Mouse (Mus musculus): ENCODE results near the gene Trove2. TPM values are rescaled to one million over a fixed set of nuclear protein-coding genes. Genes with fewer than 3 reads are reported as not detected.

Gene Trove2
- polyA plus RNA-seq (2015; fragmentation: Nextera tagmentation; extraction: Ambion mirVana): 29.7 and 33.5 TPM in 2 replicates

DNA sequence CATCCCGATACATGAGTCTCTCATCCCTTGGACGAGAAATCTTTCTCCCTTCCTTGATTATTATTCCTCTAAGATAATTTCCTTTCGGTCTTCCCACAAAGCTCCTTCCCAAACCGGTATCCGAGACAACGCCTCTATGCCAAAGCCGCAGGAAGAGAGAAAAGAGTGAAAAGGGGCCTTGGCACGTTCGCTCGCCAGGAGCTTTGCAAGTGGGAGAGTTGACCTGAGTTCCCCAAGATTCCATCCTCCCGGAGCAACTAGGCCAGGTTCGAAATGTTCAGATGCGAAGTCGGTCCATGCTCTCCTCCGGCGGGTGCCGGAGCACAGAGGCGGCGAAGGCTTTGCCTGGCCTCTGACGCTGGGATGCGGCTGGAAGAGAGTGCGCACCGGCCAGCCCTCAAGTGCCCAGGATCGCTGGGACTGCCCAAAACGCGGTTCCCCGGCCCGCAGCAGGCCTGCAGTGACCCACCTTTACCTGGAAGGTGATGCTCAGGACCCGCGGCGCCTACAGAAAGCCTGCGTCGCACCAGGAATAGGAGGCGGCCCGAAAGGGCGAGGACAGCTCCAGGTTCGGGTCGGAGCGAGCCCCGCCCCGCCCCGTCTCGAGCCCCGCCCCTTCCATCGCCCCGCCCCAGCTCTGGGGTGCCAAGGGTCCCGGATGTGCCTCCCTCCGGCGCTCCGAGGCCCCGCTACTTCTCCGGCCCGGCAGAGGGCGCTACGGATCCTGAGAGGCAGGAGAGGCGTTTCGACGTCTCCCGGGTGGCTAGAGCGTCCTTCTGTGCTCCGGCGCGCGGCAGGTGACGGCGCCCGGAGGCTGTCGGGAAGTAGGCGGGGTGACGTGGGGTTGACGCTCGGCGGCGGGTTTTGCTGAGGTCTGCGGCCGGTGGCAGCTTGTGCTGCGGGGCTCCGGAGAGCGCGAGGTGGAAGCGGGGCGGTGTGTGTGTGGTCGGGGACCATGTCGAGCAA, at the start of gene Trove2, which contains the start of gene Uchl5:
Gene Trove2 (minus strand): TSS at position 623 of the 966 bp plus-strand sequence.
Gene Uchl5 (plus strand): TSS at position 827 of the 966 bp plus-strand sequence.
- peak within 1 kb of the TSS; percentile 86 for H3K27ac ChIP-seq (replicated peaks)
- peak; percentile 97 for ATAC-seq (ENCODE audit: low read depth)
- H3K9ac ChIP-seq: peak within 1 kb of the TSS; percentile 92
- peak within 1 kb of the TSS; percentile 75 for H3K4me3 ChIP-seq
- WGBS: under 1% methylated on average over 82 of the region's 84 CpGs
- peaks cover 3% of the 10 kb centered on the region; the same call in 1 of the 2 replicates for H3K36me3 ChIP-seq
- H3K27me3 ChIP-seq: no peaks in the 10 kb centered on the region
- H3K4me2 ChIP-seq: peak within 1 kb of the TSS; percentile 95
- H3K4me1 ChIP-seq (replicated peaks): peaks cover 46% of the 10 kb centered on the region
- no peaks in the 10 kb centered on the region for H3K9me3 ChIP-seq

DNA sequence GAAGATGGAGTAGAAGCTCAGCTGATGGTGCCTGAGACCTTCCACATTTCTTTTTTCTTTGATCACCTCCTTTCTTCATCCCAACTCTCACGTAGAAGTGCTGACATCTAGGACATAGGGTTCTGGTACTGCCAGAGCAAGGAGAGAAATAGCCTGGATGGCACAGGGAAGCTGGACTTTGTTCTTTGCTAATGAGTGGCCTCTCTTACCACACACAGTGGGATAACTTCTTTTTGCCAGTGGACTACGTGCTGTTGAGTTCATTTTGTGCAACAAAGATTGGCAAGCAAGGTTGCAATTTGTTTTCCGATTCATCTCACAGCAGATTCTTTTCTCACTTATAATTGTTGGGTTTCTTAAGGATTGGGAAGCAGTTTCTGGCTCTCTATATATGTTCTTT, 45.8 kb upstream of the Trove2 start:
- Histone ChIP-seq H3K27ac (replicated peaks) (no peak overlapping the region), H3K4me1 (replicated peaks) (peaks cover 5% of the 10 kb centered on the region), H3K36me3 (no peaks in the 10 kb centered on the region), H3K27me3 (no peaks in the 10 kb centered on the region), H3K9ac (no peak overlapping the region), H3K4me2 (no peak overlapping the region), H3K9me3 (no peaks in the 10 kb centered on the region), H3K4me3 (no peak overlapping the region)
- no peak for ATAC-seq (ENCODE audit: low read depth)
- WGBS: 94% methylated on average over 3 of the region's 3 CpGs

DNA sequence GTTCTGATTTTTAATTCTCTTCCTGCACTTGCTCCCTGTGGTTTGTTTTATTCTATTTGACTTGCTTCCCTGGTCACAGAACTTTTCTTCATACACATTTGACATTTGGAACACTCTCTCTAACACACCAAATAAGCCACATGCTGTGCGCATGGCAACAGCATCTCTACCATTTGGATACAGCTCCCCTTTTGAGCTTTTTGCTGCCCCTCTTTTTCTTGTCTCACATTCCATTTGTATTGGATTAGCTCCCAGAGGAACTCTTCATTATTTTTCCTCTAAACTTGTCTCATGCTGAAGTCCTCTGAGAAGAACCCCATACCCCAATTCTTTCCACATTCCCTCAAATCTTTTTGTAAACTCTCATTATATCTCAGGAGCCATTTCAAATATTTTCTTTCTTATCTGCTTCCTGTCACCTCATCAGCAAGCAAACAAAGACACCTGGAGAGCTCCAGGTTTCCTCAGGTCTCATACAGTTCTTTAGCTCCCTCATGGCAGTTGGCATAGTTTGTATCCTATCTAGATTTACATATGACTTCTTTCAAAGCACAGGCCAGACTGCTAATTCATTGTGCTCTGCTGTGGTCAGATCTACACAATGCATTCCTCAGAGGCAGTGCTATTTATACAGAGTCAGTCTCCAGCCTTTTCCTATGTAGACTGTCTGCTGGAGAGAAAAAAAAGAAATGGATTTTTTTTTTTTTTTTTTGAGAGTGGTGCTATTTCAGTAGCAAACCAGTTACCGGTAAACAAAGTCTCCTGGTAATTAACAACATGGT, 43.4 kb upstream of the Trove2 start:
- H3K27ac ChIP-seq (replicated peaks): 0 out of 2 replicates have a peak overlapping the region, but pooled peaks have one; percentile 14
- ATAC-seq (ENCODE audit: low read depth): peak; percentile 74; the same call in 1 of the 2 replicates
- no peak overlapping the region for H3K9ac ChIP-seq
- no peaks in the 10 kb centered on the region for H3K36me3 ChIP-seq
- 46% methylated on average over 2 of the region's 2 CpGs for WGBS
- H3K9me3 ChIP-seq: no peaks in the 10 kb centered on the region
- H3K4me2 ChIP-seq: no peak overlapping the region
- H3K4me3 ChIP-seq: no peak overlapping the region
- H3K4me1 ChIP-seq (replicated peaks): peaks cover 5% of the 10 kb centered on the region
- no peaks in the 10 kb centered on the region for H3K27me3 ChIP-seq

DNA sequence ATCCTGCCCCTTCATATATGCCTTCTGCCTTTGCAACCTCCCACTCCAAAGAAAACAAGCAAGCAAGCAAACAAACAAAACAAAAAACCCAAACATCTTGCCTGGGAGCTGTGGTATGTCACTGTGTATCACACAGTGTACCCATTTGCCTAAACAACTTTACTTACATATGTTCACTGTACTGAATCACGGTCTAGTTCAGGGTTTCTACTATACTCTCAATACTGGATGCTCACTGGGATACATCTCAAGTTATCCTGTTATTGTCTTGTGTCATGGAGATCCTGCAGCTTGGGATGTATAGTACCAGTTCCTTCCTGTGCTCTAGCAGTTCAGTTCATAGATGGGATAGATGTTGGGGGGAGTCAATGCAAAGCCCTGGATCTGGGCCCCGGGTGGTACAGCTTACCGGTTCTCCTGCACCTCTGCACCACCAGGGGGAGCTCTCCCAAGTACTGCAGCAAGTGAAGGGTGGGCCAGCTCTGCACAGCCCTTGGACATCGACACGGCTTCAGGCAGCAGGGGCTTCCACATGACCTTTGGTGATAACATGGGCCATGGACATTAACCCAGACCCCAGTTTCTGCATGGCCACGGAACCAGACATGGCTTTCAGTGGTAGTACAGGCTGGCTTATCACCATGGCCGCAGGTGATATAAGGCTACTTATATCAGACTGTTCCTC, 37.0 kb upstream of the Trove2 start:
- Histone ChIP-seq H3K4me1 (replicated peaks) (no peaks in the 10 kb centered on the region), H3K4me2 (no peak overlapping the region), H3K36me3 (no peaks in the 10 kb centered on the region), H3K9ac (no peak overlapping the region), H3K4me3 (no peak overlapping the region), H3K9me3 (no peaks in the 10 kb centered on the region), H3K27me3 (no peaks in the 10 kb centered on the region), H3K27ac (replicated peaks) (no peak overlapping the region)
- peak; percentile 86 for ATAC-seq (ENCODE audit: low read depth)
- WGBS: 36% methylated on average over 7 of the region's 7 CpGs

DNA sequence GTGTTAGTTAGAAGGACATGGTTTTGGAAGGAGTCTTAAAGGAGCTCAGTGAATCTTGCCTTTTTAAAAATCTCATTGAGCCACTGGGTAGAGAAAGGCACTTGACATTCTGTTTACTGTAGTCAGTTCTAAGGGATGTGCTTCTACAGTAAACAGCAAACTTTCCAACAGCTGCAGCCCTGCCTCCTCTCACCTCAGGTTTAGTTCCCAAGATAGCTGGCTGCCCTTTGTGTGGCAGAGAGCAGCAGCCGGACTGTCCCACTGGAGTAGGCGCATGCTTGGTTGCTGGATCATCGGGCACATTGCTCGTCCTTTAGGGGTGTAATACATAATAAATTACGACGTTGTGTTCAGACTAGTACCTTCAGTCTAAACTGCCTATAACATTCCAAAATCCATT, 32.2 kb upstream of the Trove2 start:
- Histone ChIP-seq H3K4me3 (no peak overlapping the region), H3K9ac (no peak overlapping the region), H3K27ac (replicated peaks) (no peak overlapping the region), H3K36me3 (peaks cover 6% of the 10 kb centered on the region; the same call in 1 of the 2 replicates), H3K9me3 (no peaks in the 10 kb centered on the region), H3K4me2 (no peak overlapping the region), H3K27me3 (no peaks in the 10 kb centered on the region), H3K4me1 (replicated peaks) (no peaks in the 10 kb centered on the region)
- WGBS: 81% methylated on average over 6 of the region's 6 CpGs
- no peak for ATAC-seq (ENCODE audit: low read depth)

DNA sequence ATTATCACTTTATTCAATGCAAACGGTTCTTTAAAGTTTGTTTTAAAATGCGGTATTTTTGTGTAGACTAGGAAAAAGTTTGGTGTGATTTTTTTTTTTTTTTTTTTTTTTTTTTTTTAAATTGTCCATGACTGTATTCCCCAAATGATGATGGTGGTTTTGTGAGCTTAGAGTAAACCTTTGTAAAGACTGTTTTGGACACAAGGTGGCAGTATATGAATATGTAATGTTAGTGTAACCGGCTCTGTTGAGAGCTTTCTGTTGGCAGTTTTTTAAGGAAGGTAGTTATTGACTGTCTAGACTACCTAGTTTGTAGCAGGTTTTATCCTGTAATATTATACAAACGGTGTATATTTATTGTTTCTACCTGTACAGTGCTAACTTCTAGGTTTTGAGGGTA, 26.7 kb upstream of the Trove2 start:
- H3K4me3 ChIP-seq: no peak overlapping the region
- no peaks in the 10 kb centered on the region for H3K4me1 ChIP-seq (replicated peaks)
- no peaks in the 10 kb centered on the region for H3K27me3 ChIP-seq
- no peak overlapping the region for H3K27ac ChIP-seq (replicated peaks)
- no peaks in the 10 kb centered on the region for H3K9me3 ChIP-seq
- 43% methylated on average over 4 of the region's 4 CpGs for WGBS
- H3K36me3 ChIP-seq: peaks cover 11% of the 10 kb centered on the region; the same call in 1 of the 2 replicates
- H3K9ac ChIP-seq: no peak overlapping the region
- H3K4me2 ChIP-seq: no peak overlapping the region
- peak; percentile 82 for ATAC-seq (ENCODE audit: low read depth)

DNA sequence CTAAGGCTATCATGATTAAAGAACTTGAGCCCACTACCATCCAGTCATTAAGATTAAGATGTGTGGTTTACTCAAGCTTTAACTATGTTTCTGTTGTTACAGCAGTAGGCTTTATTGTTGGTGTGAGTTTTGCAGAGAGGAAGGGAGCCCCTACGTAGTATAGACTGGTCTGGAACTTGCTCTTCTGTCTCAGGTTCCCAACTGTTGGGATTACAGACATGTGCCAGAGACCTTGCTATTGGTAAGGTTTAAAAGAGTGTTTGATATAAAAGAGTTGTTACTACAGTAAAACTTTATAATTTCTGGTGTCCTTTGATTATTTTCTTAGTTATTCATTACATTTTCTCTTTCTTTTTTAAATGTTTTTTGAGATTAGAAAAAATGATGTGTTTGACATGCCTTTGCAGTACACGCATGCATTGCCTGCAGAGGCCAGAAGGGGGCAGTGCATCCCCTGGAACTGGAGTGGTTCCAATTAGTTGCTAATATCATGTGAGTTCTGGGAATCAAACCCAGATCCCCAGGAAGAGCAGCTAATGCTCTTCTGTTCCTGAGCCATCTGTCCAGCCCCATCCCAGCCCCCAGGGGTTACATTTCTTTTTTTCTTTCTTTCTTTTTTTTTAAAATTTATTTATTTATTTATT, 11.8 kb upstream of the Trove2 start:
- no peak overlapping the region for H3K4me2 ChIP-seq
- no peaks in the 10 kb centered on the region for H3K4me1 ChIP-seq (replicated peaks)
- no peaks in the 10 kb centered on the region for H3K9me3 ChIP-seq
- no peak for ATAC-seq (ENCODE audit: low read depth)
- no peak overlapping the region for H3K9ac ChIP-seq
- no peaks in the 10 kb centered on the region for H3K27me3 ChIP-seq
- no peak overlapping the region for H3K4me3 ChIP-seq
- WGBS: 78% methylated on average over 2 of the region's 2 CpGs
- H3K36me3 ChIP-seq: 0 out of 2 replicates have a peak, but pooled peaks cover 3% of the 10 kb centered on the region
- no peak overlapping the region for H3K27ac ChIP-seq (replicated peaks)

DNA sequence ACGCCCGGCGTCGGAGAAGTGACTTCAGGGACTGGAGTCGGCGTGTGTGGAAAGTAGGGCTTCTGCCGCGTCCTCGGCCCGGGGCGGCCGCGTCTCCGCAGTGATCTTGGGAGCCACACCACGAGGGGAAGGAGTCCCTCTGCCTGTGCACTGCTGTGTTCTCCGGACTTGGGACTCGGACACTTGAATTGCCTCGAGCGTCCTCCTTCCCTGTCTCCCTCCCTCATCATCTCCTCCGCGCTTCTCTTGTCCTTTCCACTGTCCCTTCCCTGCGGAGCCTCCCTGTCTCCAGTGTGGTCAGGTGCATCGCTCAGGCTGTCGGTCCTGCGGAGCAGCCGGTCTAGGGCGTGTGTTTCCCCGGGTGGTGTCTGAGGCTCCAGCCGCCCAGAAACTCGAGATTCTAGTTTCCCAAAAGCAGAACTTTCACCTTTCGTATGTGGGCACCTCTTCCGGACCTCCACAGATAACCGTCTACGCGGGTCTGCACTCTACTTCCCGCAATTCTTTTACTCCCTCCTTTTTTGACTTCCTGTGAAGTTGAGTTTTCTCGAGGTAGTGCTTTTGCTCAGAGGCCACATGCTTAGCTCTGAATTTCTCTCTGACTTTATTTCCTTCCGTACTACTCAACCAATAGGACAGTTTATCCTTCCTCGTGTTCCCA, 820 bp upstream of the Trove2 start:
- Histone ChIP-seq H3K4me2 (peak overlapping the region; percentile 95), H3K27ac (replicated peaks) (peak overlapping the region; percentile 80), H3K27me3 (no peaks in the 10 kb centered on the region), H3K4me1 (replicated peaks) (peaks cover 42% of the 10 kb centered on the region), H3K36me3 (peaks cover 3% of the 10 kb centered on the region; the same call in 1 of the 2 replicates), H3K9ac (peak overlapping the region; percentile 92), H3K4me3 (peak overlapping the region; percentile 75), H3K9me3 (no peaks in the 10 kb centered on the region)
- ATAC-seq (ENCODE audit: low read depth): peak; percentile 70
- under 1% methylated on average over 33 of the region's 39 CpGs for WGBS

DNA sequence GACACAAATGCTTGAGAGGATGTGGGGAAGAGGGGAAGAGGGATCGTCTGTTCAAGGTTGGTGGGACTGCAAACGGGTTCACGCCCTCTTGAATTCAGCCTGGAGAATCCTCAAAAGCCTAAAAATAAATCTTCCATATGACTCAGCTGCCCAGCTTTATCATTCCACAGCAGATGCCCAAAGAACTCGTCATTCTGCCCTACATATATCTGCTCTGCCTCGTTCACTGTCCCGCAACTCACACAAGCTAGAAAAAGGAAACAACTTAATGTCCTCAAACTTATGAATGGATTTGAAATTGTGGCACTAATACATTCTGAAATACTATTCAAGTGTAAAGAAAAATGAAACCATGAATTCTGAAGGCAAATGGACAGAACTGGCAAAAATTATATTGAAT, 3.0 kb downstream of the Trove2 start:
- Histone ChIP-seq H3K36me3 (peaks cover 12% of the 10 kb centered on the region), H3K9ac (no peak overlapping the region), H3K27ac (replicated peaks) (no peak overlapping the region), H3K9me3 (no peaks in the 10 kb centered on the region), H3K4me1 (replicated peaks) (peaks cover 51% of the 10 kb centered on the region), H3K4me3 (no peak overlapping the region), H3K27me3 (no peaks in the 10 kb centered on the region), H3K4me2 (no peak overlapping the region)
- WGBS: 80% methylated on average over 6 of the region's 6 CpGs
- no peak for ATAC-seq (ENCODE audit: low read depth)

DNA sequence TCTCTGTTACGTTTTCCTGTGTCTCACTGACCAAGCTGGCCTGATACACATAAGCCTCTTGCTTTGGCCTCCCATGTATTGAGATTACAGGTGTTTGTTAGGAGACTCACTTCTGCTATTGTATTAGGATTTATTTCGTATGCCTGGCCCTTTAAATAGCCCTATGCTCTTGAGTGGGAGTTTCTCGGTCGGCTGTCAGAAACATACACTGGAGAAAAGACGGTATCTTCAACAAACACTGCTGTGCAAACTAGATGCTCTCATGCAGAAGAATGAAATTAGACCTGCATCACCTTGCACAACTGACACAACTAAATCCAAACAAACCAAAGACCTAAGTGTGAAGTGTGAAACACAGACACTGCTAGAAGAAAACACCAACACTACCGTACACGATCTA, 3.8 kb downstream of the Trove2 start:
- no peak for ATAC-seq (ENCODE audit: low read depth)
- Histone ChIP-seq H3K4me1 (replicated peaks) (peaks cover 42% of the 10 kb centered on the region), H3K4me2 (no peak overlapping the region), H3K27ac (replicated peaks) (no peak overlapping the region), H3K36me3 (peaks cover 12% of the 10 kb centered on the region), H3K4me3 (no peak overlapping the region), H3K9me3 (no peaks in the 10 kb centered on the region), H3K27me3 (no peaks in the 10 kb centered on the region), H3K9ac (no peak overlapping the region)
- WGBS: 83% methylated on average over 7 of the region's 7 CpGs
